Mouse (Mus musculus) retina, postnatal 1 day (tissue): ENCODE measurements around the gene Hist2h2aa2.
"Not testable (repeated sequence)": the region's sequence is repeated elsewhere in the genome, so short reads cannot be mapped to it uniquely, and the experiment has no call there.

Source experiments
- DNase-seq: peaks from one replicate; pipeline ENCODE4 v3.0.0-alpha.2; 2012

Gene Hist2h2aa2

DNA sequence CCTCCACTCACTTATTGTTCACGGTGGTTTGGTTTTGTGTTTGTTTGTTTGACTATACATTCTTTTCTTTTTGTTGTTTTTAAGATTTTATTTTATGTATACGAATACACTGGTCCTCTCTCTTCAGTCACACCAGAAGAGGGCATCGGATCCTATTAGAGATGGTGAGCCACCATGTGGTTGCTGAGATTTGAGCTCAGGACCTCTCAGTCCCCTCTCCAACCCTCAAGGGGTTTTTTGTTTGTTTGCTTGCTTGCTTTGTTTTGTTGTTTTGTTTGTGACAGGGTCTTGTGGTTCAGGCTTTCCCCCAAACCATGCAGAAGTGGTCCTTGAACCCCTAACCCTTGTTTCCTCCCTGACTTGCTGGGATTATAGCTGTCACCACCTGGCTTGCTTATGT is 21.5 kb upstream of the Hist2h2aa2 start:
- DNase-seq, result peak; percentile 12

DNA sequence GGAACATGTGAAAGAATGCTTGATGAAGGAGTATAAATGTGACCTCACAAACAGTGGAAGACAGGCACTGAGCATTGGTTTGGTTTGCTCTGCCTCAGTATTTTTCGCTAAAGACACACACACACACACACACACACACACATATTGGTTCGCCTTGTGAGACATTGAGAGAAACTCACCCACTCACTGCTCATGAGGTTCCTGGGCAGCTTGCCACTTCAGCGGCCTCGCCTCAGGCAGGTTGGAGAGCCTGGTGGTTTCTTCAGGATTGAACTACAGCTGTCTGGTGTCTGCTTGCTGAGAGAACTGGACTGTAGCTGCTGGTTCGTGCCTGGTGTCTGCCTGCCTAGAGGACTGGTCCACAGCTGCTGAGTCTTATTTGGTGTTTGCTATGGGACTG is 20.1 kb upstream of the Hist2h2aa2 start:
- DNase-seq, result no peak

DNA sequence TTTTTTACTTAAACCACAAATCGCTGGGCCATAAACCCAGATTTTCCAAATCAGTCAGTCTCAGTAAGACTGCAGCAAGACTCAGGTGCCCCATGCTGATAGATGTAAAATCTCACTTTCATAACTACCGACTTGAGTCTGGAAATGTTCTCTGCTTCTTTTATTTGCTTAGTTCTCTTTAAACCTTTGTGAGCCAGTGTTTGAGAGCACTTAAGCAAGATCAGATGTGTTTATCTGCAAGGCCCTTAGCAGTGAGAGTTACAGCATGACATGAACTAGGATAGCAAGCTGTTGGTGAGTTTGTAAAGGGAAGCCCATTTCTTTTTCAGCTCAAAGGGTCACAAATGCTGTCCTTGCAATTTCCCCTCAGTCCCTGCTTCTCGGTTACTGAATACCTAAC is 17.1 kb upstream of the Hist2h2aa2 start:
- no peak for DNase-seq

DNA sequence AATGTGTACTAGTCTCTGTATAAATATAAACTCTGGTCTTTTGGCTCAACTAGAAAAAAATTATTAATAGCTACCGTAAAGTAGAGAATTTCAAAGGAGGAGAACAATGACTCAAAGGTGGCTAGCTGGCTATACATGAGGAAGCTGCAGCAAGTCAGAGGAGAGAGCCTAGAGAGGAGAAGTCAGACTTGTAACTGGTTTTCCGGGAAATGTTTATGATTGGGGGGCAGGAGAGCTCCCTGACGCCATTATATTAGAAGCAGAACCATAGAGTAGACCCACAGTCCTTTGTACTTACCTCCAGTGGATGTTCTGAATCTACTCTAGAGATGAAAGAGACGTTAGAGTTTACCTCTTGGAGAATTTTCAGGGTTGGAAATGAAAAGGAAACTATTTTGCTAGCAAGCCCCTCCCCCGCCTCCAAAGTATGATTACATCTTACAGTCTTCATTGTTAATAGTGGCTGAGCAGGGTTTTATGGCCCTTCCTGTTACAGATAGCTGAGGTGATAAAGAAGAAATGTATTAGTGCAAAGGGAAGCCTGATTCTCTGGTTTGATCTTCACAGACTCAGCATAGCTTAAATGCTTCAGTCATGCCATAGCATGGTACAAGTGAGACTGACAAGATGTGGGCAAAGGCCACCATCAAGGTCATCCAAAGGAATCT is 16.0 kb upstream of the Hist2h2aa2 start:
- no peak for DNase-seq

DNA sequence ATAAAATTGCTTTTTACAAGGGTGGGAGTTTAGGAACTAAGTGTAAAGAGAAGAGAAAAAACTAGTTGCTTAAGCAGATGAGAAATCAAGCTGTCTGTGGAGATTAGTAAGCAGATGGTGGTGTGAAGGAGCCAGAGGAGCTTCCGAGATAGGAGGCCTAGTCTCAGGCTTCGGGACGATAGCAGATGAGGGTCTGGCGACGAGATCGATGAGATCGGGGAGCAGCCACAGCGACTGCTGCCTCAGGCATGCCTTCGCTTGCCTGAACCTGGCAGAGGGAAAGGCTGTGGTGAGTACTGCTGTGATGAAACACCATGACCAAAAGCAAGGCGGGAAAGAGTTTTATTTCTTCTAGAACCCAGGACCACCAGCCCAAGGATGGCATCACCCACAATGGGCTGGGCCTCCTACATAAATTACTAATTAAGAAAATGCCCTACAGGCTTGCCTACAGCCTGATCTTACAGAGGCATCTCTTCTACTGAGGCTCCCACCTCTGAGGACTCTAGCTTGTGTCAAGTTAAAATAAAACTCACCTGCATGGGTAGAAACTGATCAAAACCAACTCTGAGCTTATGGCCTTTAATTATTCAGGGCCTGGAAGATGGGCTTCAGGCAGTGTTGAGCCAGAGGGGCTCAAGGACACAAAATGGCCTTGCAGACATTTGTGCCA is 14.7 kb upstream of the Hist2h2aa2 start:
- DNase-seq, result peak; percentile 72

DNA sequence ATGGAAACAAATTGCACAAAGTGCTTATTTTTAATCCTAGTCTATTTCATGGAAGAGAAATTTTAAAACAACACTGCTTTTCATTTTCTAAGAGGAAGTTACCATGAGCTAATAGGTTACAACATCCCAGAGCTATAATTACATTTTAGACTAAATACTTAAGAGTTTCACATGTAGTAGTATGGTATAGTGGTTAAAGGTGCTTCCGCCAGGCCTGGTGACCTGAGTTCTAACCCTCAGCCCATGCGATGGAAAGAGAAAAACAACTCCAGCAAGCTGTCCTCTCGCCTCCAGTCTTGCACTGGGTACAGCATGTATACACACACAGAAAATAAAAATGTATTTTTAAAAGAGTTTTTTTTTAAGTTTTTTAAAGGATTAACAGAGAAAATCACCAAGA is 11.7 kb upstream of the Hist2h2aa2 start:
- no peak for DNase-seq

DNA sequence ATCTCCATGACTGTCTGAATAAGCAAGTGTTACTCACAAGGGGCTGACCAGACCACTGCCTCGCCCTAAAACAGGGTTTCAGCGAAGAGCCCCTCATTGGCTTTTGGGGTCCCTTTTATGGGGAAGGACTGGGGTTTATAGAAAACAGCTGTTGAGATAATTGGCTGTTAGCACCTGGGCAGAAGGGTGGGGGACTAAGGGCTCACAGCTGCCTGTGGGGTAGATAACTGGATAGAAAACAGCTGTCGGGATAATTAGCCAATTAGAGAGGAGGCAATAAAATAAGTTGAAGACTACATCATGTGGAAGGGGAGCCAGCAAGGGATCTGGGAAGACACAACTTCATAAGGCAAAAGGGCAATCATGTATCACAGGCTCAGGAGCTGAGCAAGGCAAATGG is 10.8 kb upstream of the Hist2h2aa2 start:
- peak; percentile 21 for DNase-seq

DNA sequence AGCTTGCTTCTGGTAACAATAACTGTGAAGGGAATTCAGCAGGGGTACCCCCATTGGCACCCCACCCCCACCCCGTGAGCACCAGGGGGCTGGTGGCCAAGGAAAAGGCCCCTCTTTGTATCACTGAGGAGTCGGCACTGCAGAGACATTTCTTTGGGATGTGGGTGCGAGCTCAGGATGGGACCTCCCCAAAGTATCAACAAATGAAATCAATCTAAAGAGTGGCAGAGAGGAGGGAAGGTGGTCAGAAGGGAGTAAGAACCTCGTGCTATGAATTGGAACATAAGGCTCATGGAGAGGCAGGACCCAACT is 8.9 kb upstream of the Hist2h2aa2 start:
- DNase-seq, result peak; percentile 19

DNA sequence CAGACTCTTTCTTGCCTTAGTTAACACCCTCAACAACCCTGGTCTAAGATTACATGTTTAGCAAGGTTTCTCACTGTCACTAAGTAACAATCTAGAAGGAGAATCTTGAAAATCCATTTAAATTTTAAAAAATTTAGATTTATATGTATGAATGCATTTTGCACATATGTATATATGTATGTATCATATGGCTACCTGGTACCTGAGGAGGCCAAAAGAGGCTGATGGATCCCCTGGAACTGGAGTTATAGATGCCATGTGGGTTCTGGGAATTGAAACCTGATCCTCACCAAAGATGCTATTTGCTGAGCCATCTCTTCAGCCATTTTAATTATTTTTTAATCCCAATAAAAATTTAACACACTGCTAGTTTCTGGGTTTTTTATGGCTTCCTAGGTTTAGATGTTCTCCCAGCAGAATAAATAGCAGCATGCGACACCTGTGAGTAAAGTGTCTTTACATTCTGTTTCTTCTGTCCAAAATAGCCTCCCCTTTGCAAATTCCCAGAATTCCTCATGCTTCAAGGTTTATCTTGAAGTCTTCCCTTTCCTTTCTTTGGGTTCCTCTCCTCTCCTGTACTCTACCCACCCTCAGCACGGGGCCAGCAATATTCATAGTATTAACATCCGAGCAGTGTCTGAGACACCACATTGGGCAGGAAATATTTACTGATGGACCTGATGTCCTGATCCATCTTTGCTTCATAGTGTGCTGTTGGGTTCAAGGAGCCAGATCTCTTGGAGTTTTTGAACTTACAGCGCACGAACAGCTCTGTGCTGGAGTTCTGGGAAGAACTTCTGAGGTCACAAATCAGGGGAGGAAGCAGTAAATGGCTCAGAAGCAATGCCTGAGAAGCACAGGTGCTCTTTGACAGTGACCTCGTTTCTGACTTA is 8.3 kb upstream of the Hist2h2aa2 start:
- peak; percentile 27 for DNase-seq

DNA sequence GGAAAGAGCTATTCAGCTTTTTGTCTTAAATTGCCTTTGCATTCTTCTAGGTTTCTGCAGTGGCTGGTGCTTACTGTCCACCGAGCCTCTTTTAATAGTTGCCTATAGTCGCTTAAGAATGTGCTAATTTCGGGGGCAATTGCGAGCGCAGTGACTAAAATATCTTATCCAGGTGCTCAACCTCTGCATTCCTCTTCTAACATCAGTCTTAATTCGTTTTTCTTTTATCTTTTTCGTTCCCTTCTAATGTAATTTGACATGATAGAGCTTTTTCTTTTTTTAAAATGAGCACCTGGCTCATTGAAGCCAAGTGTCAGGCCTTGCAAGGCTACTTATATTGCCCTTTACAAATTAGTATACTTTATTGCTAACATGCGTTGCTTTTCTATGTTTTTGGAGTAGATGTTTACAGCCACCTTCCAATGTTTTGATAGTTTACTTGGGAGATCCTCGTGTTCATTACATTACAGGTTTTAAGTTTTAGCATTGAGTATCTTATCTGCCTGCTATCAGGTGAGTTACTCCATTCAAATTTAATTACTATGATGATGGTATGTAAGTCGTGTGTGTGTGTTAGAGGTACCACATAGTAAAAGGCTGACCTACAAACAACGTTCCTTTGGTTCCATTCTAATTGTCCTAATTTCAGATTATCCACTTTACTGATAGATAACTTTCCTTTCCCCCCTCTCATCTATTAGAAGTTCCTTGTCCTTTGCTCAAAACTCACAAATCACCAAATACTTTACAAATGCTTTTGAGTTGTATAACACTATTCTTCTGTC is 7.5 kb upstream of the Hist2h2aa2 start:
- peak; percentile 35 for DNase-seq

DNA sequence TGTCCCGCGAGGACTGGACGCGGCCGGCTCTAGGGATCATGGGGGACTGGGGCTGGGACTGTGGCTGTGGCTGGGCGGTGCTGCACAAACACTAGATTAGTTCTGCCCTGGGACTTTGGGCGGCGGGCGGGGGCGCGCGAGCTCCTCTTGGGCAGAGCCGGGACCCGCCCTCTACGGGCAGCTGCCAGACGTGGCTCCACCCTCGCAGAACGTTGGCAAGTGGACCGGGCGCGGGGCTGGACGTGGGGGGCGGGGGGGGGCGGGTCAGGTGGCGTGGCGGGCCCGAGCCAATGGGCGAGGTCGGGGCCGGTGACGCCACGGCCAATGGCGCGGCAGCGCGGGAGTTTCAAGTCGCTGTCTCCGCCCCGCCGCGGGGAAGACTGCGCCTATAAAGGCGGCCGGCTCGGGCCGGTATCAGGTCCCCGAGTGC is 6.4 kb upstream of the Hist2h2aa2 start, which contains the start of gene Hist2h3c1:
Hist2h3c1 (plus strand) TSS at position 259 of the 430 bp plus-strand sequence.
- DNase-seq, result not testable (repeated sequence)

DNA sequence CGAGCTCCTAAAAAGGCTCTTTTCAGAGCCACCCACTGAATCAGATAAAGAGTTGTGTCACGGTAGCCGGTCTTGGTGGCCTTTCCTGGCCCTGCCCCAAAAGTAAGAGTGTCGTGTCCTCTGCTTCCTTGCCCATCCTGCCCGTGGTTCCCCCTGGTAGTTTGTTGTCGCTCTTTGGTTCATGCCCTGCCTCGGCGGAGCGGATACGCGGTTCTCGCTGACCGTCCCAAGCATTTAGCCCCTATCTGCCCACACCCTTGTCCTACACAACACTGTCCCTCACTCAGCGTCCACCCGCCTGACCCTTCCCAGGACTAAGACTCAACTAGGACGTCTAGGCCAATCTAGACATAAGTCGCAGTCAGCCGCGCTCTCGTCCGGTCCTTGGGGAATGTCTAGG is 5.9 kb upstream of the Hist2h2aa2 start:
- DNase-seq, result not testable (repeated sequence)

DNA sequence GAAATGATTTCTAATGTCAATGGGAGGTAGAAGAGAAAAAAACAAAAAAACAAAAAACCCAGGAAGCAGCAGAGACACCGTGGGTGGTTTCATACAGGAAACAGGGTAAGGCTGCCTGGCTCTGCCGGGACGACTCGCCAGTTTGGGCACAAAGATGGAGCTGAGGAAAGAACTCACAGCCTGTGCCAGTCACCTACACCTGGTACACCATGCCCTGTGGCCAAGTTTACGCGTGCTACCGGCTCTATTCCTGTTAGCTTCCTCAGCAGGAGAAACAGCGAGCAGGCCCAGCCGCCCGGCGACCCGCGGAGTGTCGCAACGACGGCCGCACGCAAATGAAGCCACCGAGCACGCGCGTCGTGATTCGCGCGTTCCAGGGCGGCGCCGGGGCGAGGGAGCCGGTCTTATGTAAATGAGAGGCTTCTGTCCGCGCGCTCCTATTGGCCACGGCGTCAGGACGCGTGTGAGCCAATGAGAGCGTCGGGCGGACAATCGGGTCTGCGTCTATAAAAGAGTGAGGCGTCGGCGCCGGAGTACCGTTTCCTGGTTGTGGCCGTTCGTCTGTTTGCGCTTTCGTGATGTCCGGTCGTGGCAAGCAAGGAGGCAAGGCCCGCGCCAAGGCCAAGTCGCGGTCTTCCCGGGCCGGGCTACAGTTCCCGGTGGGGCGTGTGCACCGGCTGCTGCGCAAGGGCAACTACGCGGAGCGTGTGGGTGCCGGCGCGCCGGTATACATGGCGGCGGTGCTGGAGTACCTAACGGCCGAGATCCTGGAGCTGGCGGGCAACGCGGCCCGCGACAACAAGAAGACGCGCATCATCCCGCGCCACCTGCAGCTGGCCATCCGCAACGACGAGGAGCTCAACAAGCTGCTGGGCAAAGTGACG is 5.2 kb upstream of the Hist2h2aa2 start, which contains the start of gene Hist2h2aa1:
Hist2h2aa1 (plus strand) TSS at position 495 of the 884 bp plus-strand sequence.
- DNase-seq, result peak; percentile 84

DNA sequence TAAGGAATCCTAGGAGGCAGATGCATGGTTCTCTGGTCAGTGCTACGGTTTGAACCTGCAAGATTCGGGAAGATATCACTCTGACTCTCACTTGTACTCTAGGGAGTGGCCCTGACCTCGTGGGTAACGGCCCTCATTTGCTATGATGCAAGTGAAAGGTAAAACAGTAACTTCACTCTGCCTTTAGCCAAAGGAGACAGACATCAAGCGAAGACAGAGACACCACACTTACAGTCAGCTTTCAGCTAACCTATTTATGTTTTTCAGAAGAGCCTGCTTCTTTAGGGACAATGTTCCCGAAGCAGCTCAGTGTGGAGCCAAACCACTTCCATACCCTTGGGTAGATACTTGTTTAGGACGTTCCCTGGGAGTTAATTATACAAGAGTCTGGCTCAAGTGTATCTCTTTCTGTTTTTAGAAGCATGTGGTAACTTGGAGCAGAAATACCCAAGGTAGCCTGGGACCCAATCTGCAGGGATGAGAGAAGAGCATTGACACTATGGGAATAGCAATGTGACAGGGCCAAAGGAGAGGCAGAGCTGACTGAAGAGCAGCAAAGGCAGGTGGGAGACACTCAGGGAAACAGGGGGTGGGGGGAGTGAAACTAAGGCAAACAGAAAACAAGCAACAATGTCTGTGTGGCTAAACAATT is 4.0 kb upstream of the Hist2h2aa2 start:
- DNase-seq, result no peak

DNA sequence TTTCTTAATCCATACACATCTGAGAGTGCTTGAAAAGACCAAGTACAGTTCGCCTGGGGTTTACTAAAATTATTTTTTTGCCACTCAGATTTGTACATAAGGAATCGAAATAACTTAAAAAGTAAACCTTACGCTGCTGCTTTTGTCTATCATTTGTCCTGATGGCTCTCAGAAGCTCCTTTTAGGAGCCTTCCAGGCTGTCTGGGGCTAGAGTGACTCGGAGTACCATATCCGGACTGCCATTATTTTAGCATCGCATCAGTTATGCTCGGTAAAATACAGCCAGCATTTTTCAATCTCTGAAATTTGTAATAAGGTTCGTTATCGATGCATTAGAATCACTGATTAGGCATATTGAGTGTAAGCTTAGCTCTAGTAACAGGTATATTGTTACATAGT is 722 bp upstream of the Hist2h2aa2 start:
- no peak for DNase-seq

DNA sequence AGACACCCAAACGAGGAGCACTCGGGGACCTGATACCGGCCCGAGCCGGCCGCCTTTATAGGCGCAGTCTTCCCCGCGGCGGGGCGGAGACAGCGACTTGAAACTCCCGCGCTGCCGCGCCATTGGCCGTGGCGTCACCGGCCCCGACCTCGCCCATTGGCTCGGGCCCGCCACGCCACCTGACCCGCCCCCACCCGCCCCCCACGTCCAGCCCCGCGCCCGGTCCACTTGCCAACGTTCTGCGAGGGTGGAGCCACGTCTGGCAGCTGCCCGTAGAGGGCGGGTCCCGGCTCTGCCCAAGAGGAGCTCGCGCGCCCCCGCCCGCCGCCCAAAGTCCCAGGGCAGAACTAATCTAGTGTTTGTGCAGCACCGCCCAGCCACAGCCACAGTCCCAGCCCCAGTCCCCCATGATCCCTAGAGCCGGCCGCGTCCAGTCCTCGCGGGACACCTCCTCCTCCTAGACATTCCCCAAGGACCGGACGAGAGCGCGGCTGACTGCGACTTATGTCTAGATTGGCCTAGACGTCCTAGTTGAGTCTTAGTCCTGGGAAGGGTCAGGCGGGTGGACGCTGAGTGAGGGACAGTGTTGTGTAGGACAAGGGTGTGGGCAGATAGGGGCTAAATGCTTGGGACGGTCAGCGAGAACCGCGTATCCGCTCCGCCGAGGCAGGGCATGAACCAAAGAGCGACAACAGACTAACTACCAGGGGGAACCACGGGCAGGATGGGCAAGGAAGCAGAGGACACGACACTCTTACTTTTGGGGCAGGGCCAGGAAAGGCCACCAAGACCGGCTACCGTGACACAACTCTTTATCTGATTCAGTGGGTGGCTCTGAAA is 902 bp downstream of the Hist2h2aa2 start, which contains the start of gene Hist2h3c2:
Hist2h3c2 (minus strand) TSS at position 174 of the 840 bp plus-strand sequence.
- DNase-seq, result not testable (repeated sequence)

DNA sequence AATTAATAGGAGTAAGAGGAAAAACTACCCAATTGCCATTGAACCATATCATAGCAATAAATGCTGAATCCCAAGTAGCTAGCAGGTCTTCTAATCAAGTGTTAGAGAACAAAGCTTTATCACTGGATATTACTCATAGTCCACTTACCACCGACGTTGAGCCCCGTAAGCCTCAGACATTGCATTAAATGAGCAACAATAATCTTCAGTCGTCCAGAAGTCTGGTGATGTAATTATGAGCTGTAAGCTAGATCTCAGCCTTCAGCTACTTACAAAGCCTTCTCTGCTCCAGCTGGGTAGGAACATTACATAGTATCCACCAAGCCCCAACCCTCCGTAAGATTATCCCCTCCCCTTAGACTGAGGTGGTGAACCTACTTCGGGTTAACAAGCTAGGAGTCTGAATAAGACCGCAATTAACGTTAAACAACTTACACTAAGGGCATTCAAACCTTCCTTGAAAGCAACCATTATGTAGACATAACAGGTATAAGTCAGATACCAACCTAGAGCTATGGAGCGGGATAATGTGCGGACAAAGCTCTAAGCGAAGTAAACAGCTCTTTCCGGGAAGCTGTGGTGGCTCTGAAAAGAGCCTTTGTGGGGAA is 2.1 kb downstream of the Hist2h2aa2 start:
- DNase-seq, result peak; percentile 73

DNA sequence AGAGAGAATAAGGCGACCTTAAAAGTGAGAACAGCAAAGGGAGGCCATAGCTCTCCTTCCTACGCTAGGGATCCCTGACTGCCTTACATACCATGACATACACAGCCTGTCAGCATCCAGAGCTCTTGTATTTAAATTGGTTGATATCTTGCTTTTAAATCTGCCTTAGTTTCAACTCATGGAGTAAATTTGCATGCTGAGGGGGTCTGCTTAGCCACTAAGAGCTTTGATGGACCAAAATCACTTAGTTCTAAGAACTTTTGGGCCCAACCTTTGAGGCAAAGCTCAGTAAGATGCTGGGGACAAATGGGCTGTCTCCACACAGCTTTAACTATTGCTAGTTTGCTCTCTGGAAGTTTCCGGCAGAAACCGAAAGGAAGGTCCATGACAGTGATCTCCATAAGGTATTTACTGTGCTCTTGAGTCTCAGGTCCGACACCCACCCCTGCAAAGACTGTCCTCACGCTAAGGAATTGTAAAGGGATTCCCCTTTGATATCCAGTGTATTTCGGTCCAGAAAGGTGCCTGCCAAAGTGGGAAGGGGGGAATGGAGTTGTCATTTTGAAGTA is 2.7 kb downstream of the Hist2h2aa2 start:
- peak; percentile 40 for DNase-seq

DNA sequence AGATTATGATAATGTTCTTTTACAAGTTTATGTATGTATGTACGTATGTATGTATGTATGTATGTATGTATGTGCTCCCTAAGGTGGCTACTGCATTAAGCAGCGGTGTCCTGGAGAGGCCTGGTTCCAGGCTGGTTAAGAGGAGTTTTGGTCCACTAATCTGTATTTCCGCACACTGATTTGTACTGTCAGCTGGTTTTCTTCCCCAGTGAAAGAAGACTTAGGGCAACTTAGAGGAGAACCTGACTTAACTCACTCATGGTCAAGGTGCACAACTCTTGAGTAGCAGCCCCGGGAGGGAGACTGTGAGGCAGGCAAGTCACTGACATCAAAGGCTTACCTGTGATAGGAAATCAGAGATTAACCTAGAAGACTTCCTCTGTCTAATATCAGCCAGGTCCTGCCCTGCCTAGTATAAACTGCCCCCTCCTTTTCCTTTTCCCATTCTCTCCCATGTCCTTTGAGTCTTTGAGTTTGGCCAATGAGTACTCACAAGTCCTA is 3.2 kb downstream of the Hist2h2aa2 start:
- no peak for DNase-seq
